Mouse (Mus musculus) liver, adult 2 months (tissue): ENCODE results near the gene Mpeg1.

Experiments used
- CTCF ChIP-seq: fragments of 200-500 bp; IDR thresholded peaks from 2 replicates; pipeline ENCODE4 v1.5.1; 2011; ENCODE audit warnings: low read depth, low read length, control low read depth
- POLR2A ChIP-seq: fragments of 200-500 bp; IDR thresholded peaks from 2 replicates; pipeline ENCODE4 v1.6.1; 2011; ENCODE audit warnings: low read length, control low read depth; ENCODE audit not compliant: insufficient read depth; ENCODE audit errors: extremely low read depth

DNA sequence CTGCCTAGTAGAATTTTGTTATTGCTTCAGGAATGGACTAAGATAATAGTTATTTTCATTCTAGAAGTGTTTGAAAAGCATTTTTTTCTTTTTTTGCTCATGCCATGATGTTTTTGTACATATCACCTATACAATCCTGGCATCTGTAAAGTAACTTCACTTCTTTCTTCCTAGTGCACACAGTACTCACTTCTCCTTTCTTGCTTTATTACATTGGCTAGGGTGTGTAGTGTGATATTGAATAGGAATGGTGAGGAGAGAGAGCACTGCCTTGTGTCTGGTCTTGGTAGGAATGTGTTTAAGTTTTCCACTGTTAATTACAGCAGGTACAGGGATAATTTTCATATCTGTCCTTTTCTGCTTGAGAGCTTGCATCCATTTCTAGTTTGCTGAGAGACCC, 54.0 kb downstream of the Mpeg1 start:
- no peak for TF ChIP-seq CTCF
- no peak for TF ChIP-seq POLR2A
